In the genomic region with DNA sequence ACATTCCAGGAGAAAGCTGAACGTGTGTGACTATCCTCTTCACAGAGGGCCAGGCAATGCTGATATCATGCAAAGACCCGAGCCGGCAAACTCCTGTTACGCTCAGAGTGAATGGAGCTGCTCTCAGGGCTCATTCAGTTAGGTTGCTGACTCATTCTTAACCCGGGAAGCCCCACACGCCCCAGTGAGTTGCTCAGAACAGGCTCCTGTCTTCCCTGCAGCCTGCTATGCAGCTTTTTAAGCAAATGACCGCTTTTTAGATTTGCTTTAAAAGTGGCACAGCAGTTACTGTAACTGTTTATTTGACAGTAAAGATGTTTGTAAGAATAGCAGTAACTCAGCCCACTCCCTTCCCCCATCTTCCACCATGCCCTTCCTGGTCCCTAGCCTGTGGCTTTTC, we compare ENCODE assay signal across 8 mouse cellular contexts.
A peak's percentile ranks its signal among the peaks of the same experiment; 100 is the strongest.
DNase-seq lines count a peak whose midpoint lies in the region; ATAC-seq and TF ChIP-seq lines count a peak whose summit lies in the region.

No protein-coding gene starts in this region.

- H3K36me3 ChIP-seq in C2C12 (ENCODE audit: control insufficient read depth, insufficient read depth): peaks cover 22% of the 10 kb centered on the region
- H3K36me3 ChIP-seq in intestine, embryonic 14.5 days (ENCODE audit: control insufficient read depth, insufficient read depth, low read length): no peaks in the 10 kb centered on the region

- no peak for ATAC-seq in intestine, embryonic 14.5 days (replicated peaks; ENCODE audit: low FRiP score, low TSS enrichment, low read depth)
- ATAC-seq in neutrophil, adult 5-6 weeks (ENCODE audit: extremely low read depth, insufficient number of reproducible peaks, low FRiP score, poor library complexity, severe bottlenecking): peak; percentile 24; the same call in 1 of the 2 replicates

- H3K4me2 ChIP-seq in intestine, embryonic 14.5 days (ENCODE audit: low read length): peak overlapping the region; percentile 22; the same call in 1 of the 2 replicates

- no peak for TF ChIP-seq CTCF in C2C12 (IDR thresholded peaks at IDR 0.05; ENCODE audit: control insufficient read depth, insufficient read depth, insufficient read length)

- peak overlapping the region; percentile 93 for H3ac ChIP-seq in C2C12 (ENCODE audit: control insufficient read depth, insufficient read length, low read depth)

- intact Hi-C loops in heart, postnatal 25 days (cut with DNase I): loop anchor here (5.0 kb wide), 1 partner anchor 79 kb away; no protein-coding TSS in a partner anchor

- peaks cover 59% of the 10 kb centered on the region for H3K79me2 ChIP-seq in C2C12 (ENCODE audit: control insufficient read depth, insufficient read depth)

- H3K27me3 ChIP-seq in C2C12 (ENCODE audit: control insufficient read depth, insufficient read depth, insufficient read length): no peaks in the 10 kb centered on the region
- no peaks in the 10 kb centered on the region for H3K27me3 ChIP-seq in intestine, embryonic 14.5 days (replicated peaks; ENCODE audit: control insufficient read depth, insufficient read depth, low read length)

- DNase-seq in heart, adult 18-20 months: peak; percentile 29 to 51
- no peak for DNase-seq in heart, postnatal 25 days (ENCODE audit: low spot score)
- DNase-seq in intestine, embryonic 14.5 days (ENCODE audit: low spot score): no peak
- no peak for DNase-seq in layer of hippocampus, adult 9-10 months (ENCODE audit: low spot score)
- DNase-seq in gastrocnemius, adult 8-10 months (ENCODE audit: low spot score in 2 of 2): no peak

- peak overlapping the region; percentile 82 for H3K27ac ChIP-seq in brown adipose tissue, adult 24 weeks (replicated peaks; ENCODE audit: low read depth, low read length)
- no peak overlapping the region for H3K27ac ChIP-seq in intestine, embryonic 14.5 days (ENCODE audit: low read depth)

- peaks cover 14% of the 10 kb centered on the region for H3K4me1 ChIP-seq in brown adipose tissue, adult 24 weeks (ENCODE audit: control insufficient read depth, insufficient read depth, insufficient read length, low read length)
- H3K4me1 ChIP-seq in intestine, embryonic 14.5 days (replicated peaks; ENCODE audit: control insufficient read depth, insufficient read depth, low read length): peaks cover 19% of the 10 kb centered on the region

- H3K9me3 ChIP-seq in intestine, embryonic 14.5 days (ENCODE audit: control insufficient read depth, low read length): no peaks in the 10 kb centered on the region

- no peak overlapping the region for H3K9ac ChIP-seq in intestine, embryonic 14.5 days (ENCODE audit: low read length)

- H3K79me3 ChIP-seq in C2C12 (ENCODE audit: low read depth): peaks cover 57% of the 10 kb centered on the region

- H3K4me3 ChIP-seq in C2C12 (ENCODE audit: insufficient read depth, poor library complexity, severe bottlenecking): peak overlapping the region; percentile 85
- H3K4me3 ChIP-seq in brown adipose tissue, adult 24 weeks (ENCODE audit: insufficient read depth, low read depth, low read length): peak overlapping the region; percentile 59
- no peak overlapping the region for H3K4me3 ChIP-seq in intestine, embryonic 14.5 days (ENCODE audit: low read depth, low read length)

- WGBS in intestine, embryonic 14.5 days: 7% methylated on average over 7 of the region's 7 CpGs

TF ChIP-seq in C2C12, 6 proteins besides CTCF, POLR2A, EP300 and RAD21:
- no peak for TF ChIP-seq MAX (IDR thresholded peaks at IDR 0.05)
- no peak for TF ChIP-seq USF1 (IDR thresholded peaks at IDR 0.05; ENCODE audit: low read depth)
- TF ChIP-seq MYOD1 (IDR thresholded peaks at IDR 0.05; ENCODE audit: control insufficient read depth, insufficient read length, low read depth): no peak
- TF ChIP-seq FOSL1 (IDR thresholded peaks at IDR 0.05; ENCODE audit: insufficient read depth, low read length, poor library complexity, severe bottlenecking): no peak
- no peak for TF ChIP-seq MYOG (IDR thresholded peaks at IDR 0.05; ENCODE audit: control insufficient read depth, extremely low read depth, insufficient read length)
- TF ChIP-seq CEBPB (IDR thresholded peaks at IDR 0.05; ENCODE audit: low read depth): no peak

Comparison
In these comparisons a context has a peak if more than half of its experiments do, and no peak if none do; other contexts are left out.
1. DNase-seq: peak in heart, adult 18-20 months (2 of 2); none in heart, postnatal 25 days (single experiment), intestine, embryonic 14.5 days (single experiment), layer of hippocampus, adult 9-10 months (single experiment) and gastrocnemius, adult 8-10 months (0 of 2).